In genomic region chr6:75253357-75254075, GRCm38 (mm10) we compare ENCODE assay signal across 10 mouse cellular contexts.
DNase-seq lines count a peak whose midpoint lies in the region; ATAC-seq lines count a peak whose summit lies in the region.
"Had no signal": no experiment of that assay in that cellular context is flagged by ENCODE, and none has a peak within 500 bp of the region (broad histone marks: within the 10 kb centered on the region; RNA-seq: fewer than 3 reads in every experiment).

No protein-coding gene starts in this region.

- no peak overlapping the region for H3K4me3 ChIP-seq in hindbrain, embryonic 14.5 days (replicated peaks; ENCODE audit: low read length)
- H3K4me3 ChIP-seq in midbrain, embryonic 15.5 days, result no peak overlapping the region
- H3K4me3 ChIP-seq: erythroblast, embryonic 14.5 days; limb, embryonic 12.5 days had no signal

- 31% methylated on average over 4 of the region's 4 CpGs for WGBS in hindbrain, embryonic 14.5 days
- 36% methylated on average over 4 of the region's 4 CpGs for WGBS in midbrain, embryonic 15.5 days

- no peak overlapping the region for H3K9ac ChIP-seq in hindbrain, embryonic 14.5 days
- no peak overlapping the region for H3K9ac ChIP-seq in midbrain, embryonic 15.5 days
- H3K9ac ChIP-seq: limb, embryonic 12.5 days had no signal

- H3K27me3 ChIP-seq in hindbrain, embryonic 14.5 days (ENCODE audit: control insufficient read depth, insufficient read depth, low read length), result no peaks in the 10 kb centered on the region
- H3K27me3 ChIP-seq in midbrain, embryonic 15.5 days (replicated peaks), result no peaks in the 10 kb centered on the region
- H3K27me3 ChIP-seq: limb, embryonic 12.5 days had no signal

- H3K36me3 ChIP-seq in hindbrain, embryonic 14.5 days (replicated peaks; ENCODE audit: control insufficient read depth, insufficient read depth), result no peaks in the 10 kb centered on the region
- H3K36me3 ChIP-seq in midbrain, embryonic 15.5 days (replicated peaks), result no peaks in the 10 kb centered on the region
- H3K36me3 ChIP-seq: limb, embryonic 12.5 days had no signal

- H3K4me1 ChIP-seq in hindbrain, embryonic 14.5 days (replicated peaks; ENCODE audit: control insufficient read depth, insufficient read depth, low read length), result no peaks in the 10 kb centered on the region
- no peaks in the 10 kb centered on the region for H3K4me1 ChIP-seq in midbrain, embryonic 15.5 days
- H3K4me1 ChIP-seq: limb, embryonic 12.5 days had no signal

- H3K4me2 ChIP-seq in hindbrain, embryonic 14.5 days (replicated peaks), result no peak overlapping the region
- no peak overlapping the region for H3K4me2 ChIP-seq in midbrain, embryonic 15.5 days
- H3K4me2 ChIP-seq: limb, embryonic 12.5 days had no signal

- peak overlapping the region; percentile 23; the same call in 1 of the 2 replicates for H3K27ac ChIP-seq in hindbrain, embryonic 14.5 days
- H3K27ac ChIP-seq in midbrain, embryonic 15.5 days, result no peak overlapping the region
- H3K27ac ChIP-seq: limb, embryonic 12.5 days had no signal

- ATAC-seq in hindbrain, embryonic 14.5 days (ENCODE audit: low FRiP score), result peak; percentile 71
- ATAC-seq in midbrain, embryonic 15.5 days (replicated peaks), result 0 out of 2 replicates have a peak, but pooled peaks have one; percentile 27

- no peaks in the 10 kb centered on the region for H3K9me3 ChIP-seq in hindbrain, embryonic 14.5 days (ENCODE audit: control insufficient read depth, low read length)
- no peaks in the 10 kb centered on the region for H3K9me3 ChIP-seq in midbrain, embryonic 15.5 days
- H3K9me3 ChIP-seq: limb, embryonic 12.5 days had no signal

- DNase-seq in frontal cortex, postnatal 10 days (ENCODE audit: low spot score in 2 of 2), result peak; percentile 3 to 5
- no peak for DNase-seq in frontal cortex, postnatal 25 days (ENCODE audit: low spot score in 2 of 2)
- peak; percentile 68 for DNase-seq in brain, adult 2 months (ENCODE audit: low read depth, low spot score)
- peak; percentile 68 for DNase-seq in hindbrain, embryonic 14.5 days (ENCODE audit: low spot score)
- no peak for DNase-seq in spleen, adult 18-20 months
- DNase-seq in urinary bladder, postnatal 10 days (ENCODE audit: low spot score), result no peak
- no peak for DNase-seq in ovary, postnatal 14 days (ENCODE audit: low spot score)

Comparison
In these comparisons a context has a peak if more than half of its experiments do, and no peak if none do; other contexts are left out.
1. DNase-seq: peak in frontal cortex, postnatal 10 days (2 of 2), brain, adult 2 months (single experiment) and hindbrain, embryonic 14.5 days (single experiment); none in frontal cortex, postnatal 25 days (0 of 2), spleen, adult 18-20 months (0 of 2), urinary bladder, postnatal 10 days (single experiment) and ovary, postnatal 14 days (single experiment).